Mouse (Mus musculus) frontal cortex, postnatal 14 days (tissue): ENCODE results near the gene Cul5.
A peak's percentile ranks its signal among the peaks of the same experiment; 100 is the strongest.

Source experiments
- DNase-seq, 2 experiments: peaks; one replicate each; pipeline ENCODE4 v3.0.0; 2022; ENCODE audit warnings: low spot score in 2 of 2

Cul5 gene

DNA sequence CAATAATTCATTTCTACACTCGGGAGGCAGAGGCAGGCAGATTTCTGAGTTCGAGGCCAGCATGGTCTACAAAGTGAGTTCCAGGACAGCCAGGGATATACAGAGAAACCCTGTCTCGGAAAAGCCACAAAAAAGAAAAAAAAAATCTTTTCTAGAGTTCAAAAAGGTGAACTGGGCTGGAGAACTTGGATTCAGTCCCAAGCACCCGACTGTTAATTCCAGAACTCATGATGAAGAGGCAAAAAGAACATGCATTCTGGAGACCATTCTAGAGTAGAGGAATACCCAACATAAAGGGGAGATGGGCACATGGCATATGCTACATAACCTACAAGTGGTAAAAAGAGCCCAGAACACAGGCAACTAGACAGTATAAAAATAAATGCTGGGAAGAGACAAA, 62.0 kb downstream of the Cul5 start:
- no peak for DNase-seq

DNA sequence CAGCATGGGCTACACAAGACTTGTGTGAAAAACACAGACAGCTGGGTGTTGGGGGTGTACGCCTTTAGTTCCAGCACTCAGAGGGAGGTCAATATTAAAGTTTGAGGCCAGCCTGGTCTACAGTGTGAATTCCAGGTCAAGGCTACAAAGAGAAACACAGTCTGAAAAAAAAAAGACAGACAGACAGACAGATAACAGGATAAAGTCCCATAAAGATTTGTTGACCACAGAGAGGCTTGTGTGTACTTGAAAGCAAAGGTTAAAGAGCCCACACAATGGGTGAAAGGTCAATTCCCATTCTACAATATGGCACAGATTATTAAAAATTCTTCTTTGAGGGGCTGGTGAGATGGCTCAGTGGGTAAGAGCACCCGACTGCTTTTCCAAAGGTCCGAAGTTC, 62.6 kb downstream of the Cul5 start:
- DNase-seq, result no peak

DNA sequence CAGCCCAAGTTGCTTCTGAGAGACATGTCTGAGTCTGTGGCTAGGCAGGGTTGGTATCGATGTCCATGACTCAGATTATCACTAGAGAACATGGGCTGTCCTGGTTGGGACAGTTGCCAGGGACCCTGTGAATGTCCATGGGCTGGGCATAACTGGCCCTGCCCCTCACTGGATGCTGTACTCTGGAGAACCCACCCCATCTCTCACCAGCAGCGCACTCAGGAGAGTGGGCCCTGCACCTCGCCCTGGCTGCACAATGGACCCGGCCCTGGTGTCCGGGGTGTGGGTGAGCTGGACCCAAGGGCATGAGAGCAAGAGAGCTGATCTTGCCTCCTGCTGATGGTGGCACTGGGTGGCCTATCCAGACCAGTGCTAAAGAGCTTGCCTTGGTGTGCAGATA, 64.9 kb downstream of the Cul5 start:
- no peak for DNase-seq

DNA sequence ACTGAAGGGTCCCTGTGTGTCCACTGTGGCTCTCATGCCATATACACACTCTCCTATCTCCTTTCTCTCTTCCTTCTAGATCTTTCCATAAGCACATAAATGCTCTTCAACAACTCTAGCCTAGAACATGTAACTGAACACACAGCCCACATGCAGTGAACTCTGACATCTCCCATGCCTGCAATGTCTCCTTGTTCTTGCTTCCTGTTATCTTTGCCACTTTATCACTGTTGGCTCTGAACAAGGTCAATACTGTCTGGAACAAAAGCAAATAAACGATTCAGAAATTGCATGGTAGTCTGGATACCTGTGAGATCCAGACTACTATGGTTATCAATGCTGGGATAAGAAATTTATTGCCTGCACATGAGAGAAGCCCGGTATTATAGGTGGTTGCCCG, 66.0 kb downstream of the Cul5 start:
- no peak for DNase-seq

DNA sequence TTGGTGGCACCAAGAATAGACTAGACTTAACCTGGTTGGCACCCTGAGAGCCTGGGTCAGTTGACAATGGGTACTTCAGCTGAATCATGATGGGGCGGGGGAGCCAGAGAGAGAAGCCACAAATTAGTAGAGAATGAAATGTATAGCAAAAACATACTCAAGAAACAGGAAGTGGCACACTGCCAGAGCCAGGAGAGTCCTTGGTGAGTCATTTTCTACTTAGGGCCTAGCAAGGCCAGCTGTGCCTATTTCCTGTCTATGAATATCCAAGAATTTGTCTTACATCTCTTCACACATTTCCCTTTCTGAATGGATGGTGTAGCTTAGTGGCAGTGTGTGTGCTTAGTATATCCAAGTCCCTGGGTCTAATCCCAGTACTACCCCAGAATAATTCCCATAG, 66.4 kb downstream of the Cul5 start:
- DNase-seq, result no peak

DNA sequence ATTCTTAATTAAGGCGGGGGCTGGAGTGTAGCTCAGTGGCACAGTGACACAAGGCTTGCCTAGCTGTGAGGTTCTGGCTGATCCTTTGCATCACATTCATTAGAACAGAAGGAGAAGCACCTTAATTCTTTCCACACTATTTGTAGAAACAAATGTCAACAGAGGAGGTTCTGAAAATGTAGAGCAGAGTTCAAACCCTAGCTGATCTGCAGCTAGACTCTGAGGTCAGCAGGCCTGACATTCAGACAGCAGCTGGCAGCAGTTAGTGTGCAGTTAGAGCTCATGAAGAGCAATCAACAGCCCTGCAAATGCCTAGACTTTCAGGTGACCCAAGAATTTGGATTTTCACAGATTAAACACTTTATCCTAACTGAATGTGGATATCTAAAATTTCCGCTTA, 68.3 kb downstream of the Cul5 start:
- DNase-seq, result no peak

DNA sequence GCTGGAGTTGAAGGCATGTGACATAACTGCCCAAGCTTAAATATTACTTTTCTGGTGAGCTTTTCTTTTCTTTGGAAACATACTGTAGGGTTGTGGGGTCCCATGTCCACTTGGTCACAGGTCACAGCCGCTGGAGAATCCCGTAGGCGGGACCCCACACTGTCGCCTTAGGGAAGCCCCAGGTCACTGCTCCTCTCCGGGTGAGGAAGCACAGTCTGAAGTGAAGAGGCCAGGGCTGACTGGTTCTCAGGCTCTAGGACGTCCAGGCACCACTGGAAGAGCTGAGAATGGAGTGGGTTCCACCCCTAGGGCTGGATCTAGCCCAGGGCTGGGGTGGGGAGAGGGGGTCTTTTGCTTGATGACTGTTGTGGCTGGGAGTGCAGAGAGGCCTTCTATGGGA, 71.2 kb downstream of the Cul5 start:
- no peak for DNase-seq

DNA sequence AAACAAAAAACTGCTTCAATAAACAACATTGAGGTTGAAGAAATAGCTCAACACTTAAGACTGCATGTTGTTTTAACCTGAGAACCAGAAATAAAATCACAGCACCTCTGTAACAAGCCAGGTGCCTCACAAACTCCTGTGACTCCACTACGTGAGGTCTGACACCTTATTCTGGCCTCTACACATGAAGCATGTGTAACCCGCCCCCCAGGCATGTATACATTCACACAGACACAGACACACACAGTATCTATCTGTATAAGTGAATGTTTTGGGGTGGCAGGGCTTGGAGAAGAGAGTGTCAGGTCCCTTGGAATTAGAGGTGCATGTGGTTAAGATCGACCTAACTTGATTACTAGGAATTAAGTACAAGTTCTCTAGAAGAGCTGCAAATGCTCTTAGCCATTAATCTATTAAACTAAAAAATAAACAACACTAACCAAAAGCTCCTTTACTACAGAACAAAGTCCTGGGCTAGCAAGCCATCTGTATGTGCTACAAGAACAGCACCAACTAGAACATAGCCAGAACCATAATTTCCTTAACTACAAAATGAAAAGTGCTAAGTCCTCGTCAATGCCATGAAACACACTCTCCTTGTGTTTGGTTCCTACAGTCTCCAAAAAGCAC, 72.7 kb downstream of the Cul5 start:
- no peak for DNase-seq

DNA sequence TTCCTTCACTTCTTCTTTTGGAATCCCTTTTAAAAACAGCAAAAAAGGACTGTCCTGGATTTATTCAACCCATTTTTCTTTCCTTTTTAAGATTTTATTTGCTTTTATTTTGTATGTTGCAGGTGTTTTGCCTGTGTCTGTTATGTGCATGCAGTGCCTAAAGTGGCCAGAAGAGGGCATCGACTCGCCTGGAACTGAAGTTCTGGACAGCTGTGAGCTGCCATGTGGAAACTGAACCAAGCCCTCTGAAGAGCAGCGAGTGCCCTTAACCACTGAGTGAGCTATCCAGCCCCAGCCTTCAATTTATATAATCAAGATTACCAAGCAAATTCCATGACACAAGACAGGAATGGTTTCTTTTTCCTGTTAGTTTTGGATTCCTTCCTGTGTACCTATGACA, 75.0 kb downstream of the Cul5 start:
- peak in 1 of 2 experiments; percentile 54 for DNase-seq

DNA sequence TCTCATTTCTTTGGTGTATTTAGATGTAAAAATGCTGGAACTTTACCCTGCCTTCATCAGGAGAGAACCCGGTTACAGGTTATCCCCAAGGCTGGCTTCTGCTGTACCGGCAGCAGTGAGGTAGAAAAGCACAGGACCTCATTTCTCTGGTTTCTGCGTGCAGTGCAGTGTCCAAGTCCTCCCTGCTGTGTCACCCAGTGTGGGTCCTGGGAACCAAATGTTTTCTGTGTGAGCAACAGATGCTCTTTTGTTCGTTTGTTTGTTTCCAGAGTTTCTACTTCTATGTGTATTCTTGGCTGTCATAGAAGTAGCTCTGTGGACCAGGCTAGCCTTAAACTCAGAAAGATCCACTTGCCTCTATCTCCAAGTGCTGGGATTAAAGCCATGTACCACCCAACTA, 87.9 kb downstream of the Cul5 start:
- no peak for DNase-seq

DNA sequence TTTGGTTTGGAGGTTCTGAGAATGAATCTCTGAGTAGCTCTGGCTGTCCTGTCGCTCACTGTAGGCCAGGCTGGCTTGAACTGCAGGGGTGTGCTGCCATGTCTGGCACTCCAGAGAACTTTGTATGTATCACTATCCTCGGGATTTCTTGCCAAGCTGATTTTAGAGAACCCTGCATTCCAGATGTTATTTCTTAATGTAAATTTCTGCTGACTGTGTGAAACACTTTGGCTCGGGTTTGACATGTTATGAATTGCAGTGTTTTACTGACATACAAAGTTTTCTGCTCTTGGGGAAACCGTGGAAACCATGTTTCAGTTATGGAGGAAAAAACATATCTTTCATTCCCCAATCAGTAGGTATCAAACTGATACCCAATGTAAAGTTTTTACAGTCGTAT, 94.1 kb downstream of the Cul5 start:
- DNase-seq, result no peak

DNA sequence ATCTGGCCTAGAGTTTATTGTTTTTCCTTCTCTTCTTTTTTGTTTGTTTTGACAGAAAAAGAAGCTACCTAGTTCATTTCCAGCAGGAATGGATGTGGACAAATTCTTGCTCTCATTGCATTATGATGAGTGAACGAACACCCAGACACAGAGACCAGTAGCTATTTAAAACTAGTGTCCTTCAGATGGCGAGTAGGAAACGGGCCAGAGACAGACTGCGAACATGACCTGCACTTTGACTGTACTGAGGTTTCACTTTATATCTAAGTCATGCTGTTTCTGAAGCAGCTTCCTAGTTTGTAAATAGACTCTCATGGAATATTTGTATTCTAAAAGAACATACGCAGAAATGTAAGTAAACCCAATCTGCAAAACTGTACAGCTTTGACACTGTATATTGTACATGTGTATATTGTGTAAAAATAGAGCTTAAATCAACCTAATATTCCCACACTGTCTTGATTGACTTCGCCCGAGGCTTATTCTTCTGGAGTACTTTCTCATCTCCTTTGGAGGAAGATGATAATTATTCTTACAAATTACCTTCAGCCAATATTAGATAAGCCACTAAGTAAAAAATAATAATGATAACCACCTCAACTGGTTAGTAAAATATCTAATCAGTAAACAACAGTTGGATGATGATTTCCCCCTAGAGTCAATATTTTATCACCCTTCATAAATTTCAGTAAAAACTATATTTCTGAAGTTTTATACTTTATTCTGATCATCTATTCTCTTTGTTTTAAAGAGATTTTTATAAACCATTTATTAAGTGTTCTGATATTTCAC, 97.1 kb downstream of the Cul5 start:
- no peak for DNase-seq

DNA sequence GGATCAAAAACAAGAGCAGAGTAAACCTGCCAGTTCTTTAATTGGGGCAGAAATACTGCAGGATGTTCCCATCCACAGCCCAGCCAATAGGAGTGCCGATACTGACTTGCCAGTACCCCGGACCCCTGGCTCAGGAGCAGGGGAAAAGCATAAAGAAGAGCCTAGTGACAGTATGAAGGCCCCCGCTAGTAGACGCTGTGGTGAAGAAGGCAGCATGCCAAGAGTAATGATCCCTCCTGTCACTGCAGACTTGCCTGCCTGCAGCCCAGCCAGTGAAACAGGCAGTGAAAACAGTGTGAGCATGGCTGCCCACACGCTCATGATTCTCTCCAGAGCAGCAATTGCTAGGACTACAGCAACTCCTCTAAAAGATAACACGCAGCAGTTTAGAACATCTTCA, 99.2 kb downstream of the Cul5 start:
- DNase-seq, result no peak
